In the genomic region with DNA sequence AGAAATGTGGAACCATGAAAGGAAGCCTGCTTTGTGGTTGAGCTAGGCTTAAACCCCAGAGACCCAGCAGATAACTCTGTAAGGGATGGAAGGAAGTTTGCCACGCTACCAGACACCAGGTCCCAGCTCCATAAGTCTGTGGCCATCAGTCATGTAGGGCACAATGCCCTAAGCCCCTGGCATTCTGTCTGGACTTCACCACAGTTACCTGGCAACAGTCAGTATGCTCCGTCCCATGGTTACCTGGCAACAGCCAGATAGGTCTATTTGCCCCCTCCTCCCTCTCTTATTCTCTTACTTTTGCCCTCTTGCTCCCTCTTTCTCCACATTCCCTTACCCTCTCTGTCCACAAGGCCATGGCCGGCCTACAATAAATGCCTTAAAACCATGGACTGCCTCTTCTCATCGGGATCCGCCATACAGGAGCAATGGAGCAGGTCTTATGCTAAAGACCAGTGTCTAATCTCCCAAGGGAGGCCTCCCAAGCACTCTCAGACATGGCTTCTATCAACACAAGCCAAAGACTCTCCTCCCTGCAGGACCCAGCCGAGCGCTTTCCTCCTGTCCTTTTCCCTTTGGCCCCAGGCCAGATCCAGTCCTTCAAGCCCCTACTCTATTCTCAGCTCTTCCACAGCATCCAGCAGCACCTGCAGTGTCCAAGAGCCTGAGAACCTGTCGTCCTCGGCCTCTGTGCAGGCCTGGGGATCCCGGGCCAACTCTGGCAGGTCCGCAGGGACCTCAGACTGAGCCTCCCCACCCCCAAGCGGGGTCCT, we compare ENCODE assay signal across 13 mouse cellular contexts.
DNase-seq lines count a peak whose midpoint lies in the region; ATAC-seq and TF ChIP-seq lines count a peak whose summit lies in the region.
"Had no signal": no experiment of that assay in that cellular context is flagged by ENCODE, and none has a peak within 500 bp of the region (broad histone marks: within the 10 kb centered on the region; RNA-seq: fewer than 3 reads in every experiment).

No protein-coding gene starts in this region.

- intact Hi-C loops in heart, adult 2 months (cut with DNase I): no loop called here

- no peaks in the 10 kb centered on the region for H3K27me3 ChIP-seq in heart, adult 2 months (ENCODE audit: control insufficient read depth, insufficient read depth, low read length)
- H3K27me3 ChIP-seq in midbrain, embryonic 10.5 days (ENCODE audit: low read depth, poor library complexity, severe bottlenecking): no peaks in the 10 kb centered on the region
- no peaks in the 10 kb centered on the region for H3K27me3 ChIP-seq in midbrain, embryonic 11.5 days (ENCODE audit: control insufficient read depth, insufficient read depth, low read length)
- no peaks in the 10 kb centered on the region for H3K27me3 ChIP-seq in hindbrain, embryonic 16.5 days (replicated peaks; ENCODE audit: control insufficient read depth, insufficient read depth, low read length)
- H3K27me3 ChIP-seq: embryonic facial prominence, embryonic 13.5 days had no signal

- TF ChIP-seq CTCF in heart, adult 2 months (IDR thresholded peaks at IDR 0.05): no peak

- no peak overlapping the region for H3K9ac ChIP-seq in heart, adult 2 months (ENCODE audit: low read depth, low read length)
- H3K9ac ChIP-seq in midbrain, embryonic 11.5 days (ENCODE audit: low read length): no peak overlapping the region
- H3K9ac ChIP-seq in hindbrain, embryonic 16.5 days (ENCODE audit: low read depth, low read length): no peak overlapping the region
- H3K9ac ChIP-seq: embryonic facial prominence, embryonic 13.5 days; liver, embryonic 14.5 days had no signal

- no peak for ATAC-seq in midbrain, embryonic 11.5 days (ENCODE audit: low FRiP score)
- 0 out of 2 replicates have a peak, but pooled peaks have one; percentile 60 for ATAC-seq in hindbrain, embryonic 16.5 days

- no peaks in the 10 kb centered on the region for H3K4me1 ChIP-seq in heart, adult 2 months (ENCODE audit: control insufficient read depth, insufficient read depth, low read length)
- peaks cover 9% of the 10 kb centered on the region; the same call in 1 of the 2 replicates for H3K4me1 ChIP-seq in midbrain, embryonic 10.5 days
- H3K4me1 ChIP-seq in midbrain, embryonic 11.5 days (ENCODE audit: control insufficient read depth, insufficient read depth, low read length): no peaks in the 10 kb centered on the region
- no peaks in the 10 kb centered on the region for H3K4me1 ChIP-seq in hindbrain, embryonic 16.5 days (ENCODE audit: control insufficient read depth, insufficient read depth, low read depth, low read length)
- H3K4me1 ChIP-seq: embryonic facial prominence, embryonic 13.5 days had no signal

- TF ChIP-seq POLR2A in heart, adult 2 months (IDR thresholded peaks at IDR 0.05; ENCODE audit: insufficient read depth, low read depth, low read length): no peak

- H3K27ac ChIP-seq in heart, adult 2 months: no peak overlapping the region
- peak overlapping the region; percentile 52; the same call in 1 of the 2 replicates for H3K27ac ChIP-seq in midbrain, embryonic 10.5 days (replicated peaks)
- H3K27ac ChIP-seq in midbrain, embryonic 11.5 days (ENCODE audit: low read depth, low read length): no peak overlapping the region
- no peak overlapping the region for H3K27ac ChIP-seq in hindbrain, embryonic 16.5 days (ENCODE audit: low read depth, low read length)
- H3K27ac ChIP-seq: embryonic facial prominence, embryonic 13.5 days; liver, embryonic 14.5 days; macrophage had no signal

- TF ChIP-seq EP300 in heart, adult 2 months (IDR thresholded peaks at IDR 0.05; ENCODE audit: insufficient read depth, low read depth, low read length): no peak

- H3K4me2 ChIP-seq in midbrain, embryonic 11.5 days: no peak overlapping the region
- no peak overlapping the region for H3K4me2 ChIP-seq in hindbrain, embryonic 16.5 days (ENCODE audit: low read length)
- H3K4me2 ChIP-seq: embryonic facial prominence, embryonic 13.5 days had no signal

- no peak overlapping the region for H3K4me3 ChIP-seq in heart, adult 2 months
- H3K4me3 ChIP-seq in midbrain, embryonic 10.5 days: no peak overlapping the region
- no peak overlapping the region for H3K4me3 ChIP-seq in midbrain, embryonic 11.5 days (ENCODE audit: low read depth, low read length)
- no peak overlapping the region for H3K4me3 ChIP-seq in hindbrain, embryonic 16.5 days (ENCODE audit: low read length)
- H3K4me3 ChIP-seq: embryonic facial prominence, embryonic 13.5 days had no signal

- no peaks in the 10 kb centered on the region for H3K36me3 ChIP-seq in heart, adult 2 months (ENCODE audit: control insufficient read depth, insufficient read depth, low read length)
- H3K36me3 ChIP-seq in midbrain, embryonic 10.5 days: no peaks in the 10 kb centered on the region
- H3K36me3 ChIP-seq in midbrain, embryonic 11.5 days (ENCODE audit: control insufficient read depth, insufficient read depth, low read length): no peaks in the 10 kb centered on the region
- H3K36me3 ChIP-seq in hindbrain, embryonic 16.5 days (ENCODE audit: control insufficient read depth, insufficient read depth, low read length): no peaks in the 10 kb centered on the region
- H3K36me3 ChIP-seq: embryonic facial prominence, embryonic 13.5 days had no signal

- H3K79me2 ChIP-seq in heart, adult 2 months (replicated peaks; ENCODE audit: control insufficient read depth, insufficient read depth, low read length): no peaks in the 10 kb centered on the region

- DNase-seq in cerebellum, postnatal 10 days: peak; percentile 64 to 71
- DNase-seq in cerebellum, adult 18-20 months: no peak
- DNase-seq in heart, postnatal 4 days: peak; percentile 9
- DNase-seq in heart, adult 2 months: no peak
- no peak for DNase-seq in midbrain, embryonic 10.5 days (ENCODE audit: low spot score)
- DNase-seq in midbrain, embryonic 11.5 days (ENCODE audit: low spot score, missing footprints): no peak
- DNase-seq in spleen, postnatal 36 days (ENCODE audit: low spot score in 2 of 2): no peak
- DNase-seq: cerebellum, adult 9-11 months; kidney, adult 18-20 months had no signal

- no peaks in the 10 kb centered on the region for H3K9me3 ChIP-seq in midbrain, embryonic 10.5 days (replicated peaks)
- no peaks in the 10 kb centered on the region for H3K9me3 ChIP-seq in midbrain, embryonic 11.5 days (ENCODE audit: control insufficient read depth, low read length)
- H3K9me3 ChIP-seq in hindbrain, embryonic 16.5 days (ENCODE audit: control insufficient read depth, low read length): no peaks in the 10 kb centered on the region
- H3K9me3 ChIP-seq: embryonic facial prominence, embryonic 13.5 days had no signal

- 62% methylated on average over 12 of the region's 12 CpGs for WGBS in heart, adult 2 months
- 72% methylated on average over 12 of the region's 12 CpGs for WGBS in midbrain, embryonic 10.5 days
- WGBS in midbrain, embryonic 11.5 days: 70% methylated on average over 12 of the region's 12 CpGs
- WGBS in hindbrain, embryonic 16.5 days: 66% methylated on average over 12 of the region's 12 CpGs

Comparison
In these comparisons a context has a peak if more than half of its experiments do, and no peak if none do; other contexts are left out.
1. DNase-seq: peak in cerebellum, postnatal 10 days (2 of 2) and heart, postnatal 4 days (single experiment); none in cerebellum, adult 18-20 months (0 of 2), heart, adult 2 months (0 of 2), midbrain, embryonic 10.5 days (single experiment), midbrain, embryonic 11.5 days (single experiment) and spleen, postnatal 36 days (0 of 2).